Mouse (Mus musculus) CD4-positive, CD25-positive, alpha-beta regulatory T cell (primary cell): ENCODE results near the gene Bik. TPM values are rescaled to one million over a fixed set of nuclear protein-coding genes. Genes with fewer than 3 reads are reported as not detected.

Experiments
- polyA plus RNA-seq: library from polyadenylated mRNA; unstranded; fragments of 100-300 nt; shearing (Covaris generic); gene quantifications from one replicate; pipeline ENCODE4 v1.2.1, GENCODE M21; 2017

Bik gene
- polyA plus RNA-seq = 1.5 TPM

DNA sequence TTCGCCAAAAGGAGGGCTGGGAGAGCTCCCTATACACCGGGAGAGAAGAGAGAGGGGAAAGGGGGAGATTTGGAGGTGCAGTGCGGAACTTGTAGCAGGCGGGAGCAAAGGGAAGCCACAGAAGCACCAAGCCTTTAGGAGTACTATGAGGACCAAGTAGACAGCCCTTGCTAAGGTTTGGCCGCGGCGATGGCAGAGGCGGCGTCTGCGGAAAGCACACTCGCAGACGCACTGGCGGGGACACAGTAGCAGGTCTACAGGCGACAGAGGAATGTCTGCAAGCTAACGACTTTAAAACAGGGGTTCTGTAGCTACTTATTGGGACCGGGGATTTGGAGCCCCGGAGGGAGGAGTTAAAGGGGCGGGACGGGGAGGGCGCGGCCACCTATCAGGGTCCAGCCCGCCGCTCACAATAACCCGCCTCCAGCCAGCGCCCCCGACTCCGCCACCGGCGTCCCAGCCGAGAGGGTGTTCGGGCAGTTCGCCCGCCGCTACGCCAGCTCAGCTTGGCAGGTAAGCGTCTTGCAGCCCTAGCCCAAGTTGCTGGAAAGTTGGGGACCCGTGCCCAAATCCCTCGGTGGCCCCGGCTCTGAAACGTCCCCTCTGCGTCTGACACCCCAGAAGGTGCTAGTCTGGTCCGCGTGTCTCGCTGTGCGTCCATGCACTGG lies at the start of gene Bik:
Gene Bik (plus strand): TSS at position 439 of the 668 bp plus-strand sequence.

DNA sequence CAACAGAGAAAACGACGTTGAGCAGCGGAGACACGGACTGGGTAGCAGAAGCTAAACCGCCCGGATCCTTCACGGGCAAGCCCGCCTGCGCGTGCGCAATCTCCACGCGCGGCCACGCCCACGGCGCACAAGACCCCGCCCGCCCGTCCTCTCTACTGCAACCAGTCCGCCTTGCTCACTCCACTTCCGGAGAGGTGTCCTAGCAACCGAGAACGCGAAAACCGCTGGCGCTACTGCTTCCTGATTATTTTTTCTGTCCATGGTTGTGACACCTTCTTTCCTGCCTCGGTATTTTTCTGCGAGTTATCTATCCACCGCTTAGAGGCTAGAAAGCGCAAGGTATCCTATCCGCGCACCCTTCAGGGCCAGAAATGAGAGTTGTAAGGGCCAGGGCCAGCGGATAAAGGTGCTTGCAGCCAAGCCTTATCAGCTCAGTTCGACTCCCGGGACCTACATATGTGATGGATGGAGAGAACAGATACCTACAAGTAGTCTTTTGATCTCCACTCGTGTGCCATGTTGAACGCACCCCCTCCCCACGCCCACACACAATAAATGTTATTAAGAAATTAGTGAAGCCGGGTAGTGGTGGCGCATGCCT lies 15.8 kb upstream of the Bik start, which contains the start of gene Ttll1:
Gene Ttll1 (minus strand): TSS at position 89 of the 601 bp plus-strand sequence.

DNA sequence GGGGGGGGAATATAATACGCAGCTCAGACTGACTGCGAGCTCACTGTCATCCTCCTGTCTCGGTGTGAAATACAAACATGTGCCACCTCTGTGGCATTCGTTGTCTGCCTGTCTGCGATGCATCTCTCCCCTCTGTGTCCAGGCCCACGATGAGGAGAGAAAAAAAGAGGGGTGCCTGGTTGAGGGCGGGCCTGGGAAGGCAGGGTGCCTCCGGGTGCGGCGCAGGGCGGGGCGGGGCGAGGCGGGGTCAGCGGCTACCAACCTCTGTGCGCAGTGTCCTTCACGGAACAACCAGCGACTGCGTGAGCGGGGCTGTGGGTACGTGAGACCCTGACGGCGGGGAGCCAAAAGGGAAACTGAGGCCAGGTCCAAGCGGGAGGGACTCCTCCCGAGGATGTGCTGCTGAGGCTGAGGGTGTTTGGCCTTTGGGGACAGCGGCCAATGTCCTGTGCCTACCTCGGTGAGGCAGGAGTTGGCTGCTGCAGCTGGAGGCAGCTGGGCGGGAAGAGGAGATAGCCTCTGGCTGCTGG lies 36.7 kb downstream of the Bik start, which contains the start of the genes Tspo and Mcat:
Gene Tspo (plus strand): TSS at position 266 of the 530 bp plus-strand sequence.
Gene Mcat (minus strand): TSS at position 461 of the 530 bp plus-strand sequence.

Other genes with a start within 250 kb of the Bik start
- gene Arfgap3, start 176.6 kb upstream of the Bik start, polyA plus RNA-seq = 10.5 TPM
- gene Pacsin2, start 62.3 kb upstream of the Bik start, polyA plus RNA-seq = 43.4 TPM
- gene Ttll1, start 16.0 kb upstream of the Bik start, polyA plus RNA-seq = 12.3 TPM
- 292 TPM for gene Tspo, start 36.7 kb downstream of the Bik start, polyA plus RNA-seq
- 32.6 TPM for gene Mcat, start 36.9 kb downstream of the Bik start, polyA plus RNA-seq
- 17.7 TPM for gene Ttll12, start 68.3 kb downstream of the Bik start, polyA plus RNA-seq
- gene Scube1, start 198.2 kb downstream of the Bik start, polyA plus RNA-seq = not detected